In the genomic region with DNA sequence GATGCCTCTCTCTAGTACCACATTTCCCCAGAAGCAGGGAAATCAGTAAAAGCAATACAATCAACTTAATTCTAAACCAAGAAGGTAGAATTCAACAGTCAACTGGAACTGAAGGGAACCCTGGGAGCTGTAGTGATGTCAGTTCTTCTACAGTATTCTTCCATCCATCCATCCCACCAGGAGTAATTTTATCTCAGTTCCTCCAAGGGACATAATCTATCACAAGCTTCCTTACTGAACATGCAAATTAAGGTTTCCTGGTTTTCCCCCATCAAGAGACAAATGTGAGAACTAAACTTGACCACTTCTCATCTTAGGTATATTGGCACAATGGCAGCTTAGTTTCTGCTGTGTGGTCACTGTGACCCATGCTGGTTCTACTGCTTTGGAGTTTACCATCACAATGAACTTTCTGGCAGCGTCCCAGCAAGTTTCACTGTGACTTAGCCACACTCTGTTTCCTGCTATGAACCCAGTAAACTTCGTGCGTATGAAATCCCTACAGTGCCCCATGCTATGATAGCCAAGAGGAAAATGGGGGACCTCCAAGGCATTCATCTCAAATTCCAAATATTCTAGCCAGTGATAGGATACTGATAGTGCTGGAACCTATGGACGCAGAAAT, we compare ENCODE assay signal across 22 mouse cellular contexts.
"Had no signal": no experiment of that assay in that cellular context is flagged by ENCODE, and none has a peak within 500 bp of the region (broad histone marks: within the 10 kb centered on the region; RNA-seq: fewer than 3 reads in every experiment).

No protein-coding gene starts in this region.

- H3K4me2 ChIP-seq: heart, embryonic 12.5 days; hindbrain, embryonic 12.5 days; hindbrain, embryonic 14.5 days; intestine, embryonic 15.5 days; limb, embryonic 12.5 days; liver, embryonic 11.5 days had no signal

- DNase-seq: forebrain, postnatal 0 days; gastrocnemius, postnatal 14 days; gastrocnemius, postnatal 36 days; heart, adult 2 months; heart, postnatal 10 days; kidney, adult 18-20 months; kidney, adult 8-10 months; kidney, postnatal 10 days; kidney, postnatal 4 days; liver had no signal

- H3K9ac ChIP-seq: forebrain, postnatal 0 days; heart, embryonic 12.5 days; hindbrain, embryonic 12.5 days; hindbrain, embryonic 14.5 days; intestine, embryonic 15.5 days; limb, embryonic 12.5 days had no signal

- H3K9me3 ChIP-seq: heart, embryonic 12.5 days; hindbrain, embryonic 12.5 days; intestine, embryonic 15.5 days; limb, embryonic 10.5 days; limb, embryonic 12.5 days had no signal

- H3K36me3 ChIP-seq: heart, embryonic 12.5 days; hindbrain, embryonic 12.5 days; intestine, embryonic 15.5 days; limb, embryonic 10.5 days; limb, embryonic 12.5 days had no signal

- H3K4me1 ChIP-seq: hindbrain, embryonic 12.5 days; intestine, embryonic 15.5 days had no signal

- H3K27me3 ChIP-seq: heart, embryonic 12.5 days; hindbrain, embryonic 12.5 days; intestine, embryonic 15.5 days; limb, embryonic 12.5 days had no signal

- H3K4me3 ChIP-seq: heart, adult 2 months; heart, embryonic 12.5 days; hindbrain, embryonic 12.5 days; intestine, embryonic 15.5 days; layer of hippocampus, adult 2 months; left cerebral cortex, adult 2 months; limb, embryonic 10.5 days; limb, embryonic 12.5 days had no signal

- H3K27ac ChIP-seq: heart, adult 2 months; hindbrain, embryonic 12.5 days; hindbrain, embryonic 14.5 days; intestine, embryonic 15.5 days; layer of hippocampus, adult 2 months; left cerebral cortex, adult 2 months; limb, embryonic 10.5 days; limb, embryonic 12.5 days had no signal

- ATAC-seq: forebrain, postnatal 0 days; hindbrain, embryonic 16.5 days; inflammation-experienced regulatory T-cells, adult 6 months; intestine, embryonic 15.5 days; intestine, postnatal 0 days had no signal
